Mouse (Mus musculus): ENCODE measurements around the gene Pigh.

Pigh gene

DNA sequence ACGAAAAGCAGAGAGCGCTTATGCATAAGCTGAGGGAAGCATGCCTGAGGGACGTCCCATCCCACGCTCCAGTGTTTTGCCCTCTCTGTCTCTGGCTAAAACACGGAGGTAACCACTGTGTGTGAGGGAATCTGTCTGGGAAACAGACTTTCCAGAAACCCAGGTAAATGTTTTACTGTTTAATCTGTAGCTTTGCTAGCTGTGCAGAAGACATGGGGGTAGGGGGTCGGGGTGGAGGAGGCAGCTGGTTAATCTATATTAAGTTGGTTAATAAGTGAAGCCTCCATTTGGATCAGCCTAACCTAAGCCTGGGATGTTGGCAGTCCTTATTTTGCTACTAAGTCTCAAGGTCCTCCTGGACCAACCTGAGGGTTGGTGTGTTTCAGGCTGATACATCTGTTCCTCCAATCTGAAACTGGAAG, 20.3 kb downstream of the Pigh start:
- in situ Hi-C loops (cut with MboI; ENCODE audit: unreplicated experiment in 2 of 2) = no loop called here

DNA sequence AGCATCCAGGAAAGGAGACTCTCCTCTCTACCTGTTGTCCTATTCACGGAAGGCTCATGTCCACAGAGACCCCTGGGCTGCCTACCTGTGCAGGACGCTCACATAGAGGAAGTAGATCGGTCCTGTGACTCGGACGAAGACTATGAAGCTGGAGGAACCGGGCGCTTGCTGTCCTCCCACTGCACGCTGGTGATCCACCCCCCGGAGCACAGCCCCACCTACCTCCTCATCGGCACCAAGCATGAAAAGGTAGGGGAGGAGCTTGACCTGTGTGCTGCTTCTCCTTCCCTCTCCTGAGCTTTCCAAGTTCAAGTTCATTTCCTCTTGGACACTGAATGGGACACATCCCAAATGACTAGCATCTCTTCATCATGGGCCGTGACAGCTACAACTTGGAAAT, 21.1 kb downstream of the Pigh start:
- in situ Hi-C loops (cut with MboI; ENCODE audit: unreplicated experiment in 2 of 2) = no loop called here

DNA sequence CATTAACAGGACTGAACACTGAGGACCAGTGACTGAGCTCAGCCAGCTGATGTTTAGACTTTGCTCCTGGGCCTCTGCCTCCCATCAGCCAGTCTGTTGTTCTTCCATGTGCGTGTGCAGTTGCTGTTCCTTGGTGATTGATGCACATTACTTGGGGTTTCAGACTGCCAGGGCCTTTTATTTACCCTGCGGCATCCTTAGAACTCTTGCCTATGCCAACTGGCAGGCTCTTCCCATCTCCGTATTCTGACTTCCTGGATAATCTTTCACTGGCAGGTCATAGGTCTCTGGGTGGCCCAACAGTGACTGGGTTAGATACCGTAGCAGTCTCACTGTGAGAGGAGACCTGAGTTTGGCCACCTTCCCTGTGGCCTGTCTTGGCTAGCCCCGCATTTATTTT, 21.9 kb downstream of the Pigh start:
- in situ Hi-C loops (cut with MboI; ENCODE audit: unreplicated experiment in 2 of 2) = no loop called here

DNA sequence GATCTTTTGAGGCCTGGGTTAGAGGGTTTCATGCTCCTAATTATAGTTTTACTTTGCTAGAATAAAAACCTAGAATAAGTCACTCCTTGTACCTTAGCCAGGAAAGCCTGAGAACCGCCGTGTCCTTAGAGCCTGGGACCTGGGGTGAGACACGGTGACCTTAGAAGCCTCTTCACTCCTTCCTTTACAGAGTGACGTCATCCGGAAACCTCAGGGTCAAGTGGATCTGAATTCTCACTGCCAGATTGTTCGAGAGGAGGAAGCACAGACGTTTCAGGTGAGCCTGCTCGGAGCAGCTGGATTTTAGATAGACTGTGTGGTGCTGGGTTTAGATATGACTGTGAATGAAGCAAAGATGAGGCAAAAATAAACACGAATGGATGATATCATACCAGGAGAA, 23.0 kb downstream of the Pigh start:
- in situ Hi-C loops (cut with MboI; ENCODE audit: unreplicated experiment in 2 of 2) = no loop called here

DNA sequence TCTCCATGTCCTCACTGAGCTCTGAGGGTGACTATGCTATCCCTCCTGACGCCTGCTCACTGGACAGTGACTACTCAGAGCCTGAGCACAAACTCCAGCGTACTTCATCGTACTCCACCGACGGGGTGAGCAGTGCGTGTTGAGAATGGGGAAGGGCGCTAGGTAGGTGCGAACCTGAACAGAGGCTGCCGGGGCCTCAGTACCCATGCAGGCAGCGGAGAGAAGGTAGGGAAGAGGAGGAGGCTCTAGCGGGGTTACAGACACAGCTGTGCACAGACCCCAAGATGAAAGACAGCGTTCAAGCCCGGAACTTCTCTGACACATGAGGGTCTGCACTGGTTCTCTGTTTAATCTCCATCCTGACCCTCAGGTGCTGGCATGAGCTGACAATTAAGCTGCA, 25.0 kb downstream of the Pigh start:
- in situ Hi-C loops (cut with MboI; ENCODE audit: unreplicated experiment in 2 of 2) = no loop called here

DNA sequence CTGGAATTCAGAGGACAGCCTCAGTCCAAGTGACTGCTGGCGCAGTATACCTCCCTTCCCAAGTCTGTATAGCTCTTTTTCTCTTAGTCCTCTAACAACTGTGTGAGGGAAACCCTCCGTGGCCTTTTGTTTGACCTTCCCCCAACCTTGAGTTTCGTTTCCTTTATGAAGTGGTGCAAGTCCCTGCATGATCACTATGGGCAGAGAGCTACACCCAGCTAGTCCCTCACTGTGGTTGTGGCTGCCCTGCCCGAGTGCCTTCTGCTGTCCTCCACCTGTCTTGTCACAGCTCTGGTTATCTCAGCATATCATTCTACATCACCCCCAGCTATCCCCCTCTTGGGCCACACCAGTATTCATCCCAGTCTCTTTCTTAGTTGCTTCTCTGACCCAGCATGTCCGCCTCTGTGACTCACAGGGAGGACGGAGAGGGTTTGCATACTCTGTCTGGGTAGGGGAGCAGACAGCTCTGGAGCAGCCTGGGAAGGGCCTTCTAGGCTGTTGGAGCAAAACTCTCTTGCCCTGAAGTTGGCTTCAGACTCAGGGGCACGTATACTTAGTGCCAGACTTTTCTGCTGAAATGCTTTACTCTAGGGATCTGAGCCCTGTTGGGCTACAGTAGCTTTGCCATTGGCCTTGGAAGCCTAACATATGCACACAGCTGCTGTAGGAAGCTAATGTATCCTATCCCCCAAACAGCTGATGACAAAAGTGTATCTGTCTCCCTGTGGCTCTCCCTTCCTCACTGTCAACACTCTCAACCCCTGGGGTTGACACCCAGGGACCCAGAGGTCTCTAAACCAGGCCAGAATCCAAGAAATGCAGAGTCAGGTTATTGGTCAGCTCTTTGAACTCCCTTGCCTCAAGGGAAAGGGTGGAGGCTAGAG, 28.4 kb downstream of the Pigh start:
- in situ Hi-C loops (cut with MboI; ENCODE audit: unreplicated experiment in 2 of 2) = no loop called here

DNA sequence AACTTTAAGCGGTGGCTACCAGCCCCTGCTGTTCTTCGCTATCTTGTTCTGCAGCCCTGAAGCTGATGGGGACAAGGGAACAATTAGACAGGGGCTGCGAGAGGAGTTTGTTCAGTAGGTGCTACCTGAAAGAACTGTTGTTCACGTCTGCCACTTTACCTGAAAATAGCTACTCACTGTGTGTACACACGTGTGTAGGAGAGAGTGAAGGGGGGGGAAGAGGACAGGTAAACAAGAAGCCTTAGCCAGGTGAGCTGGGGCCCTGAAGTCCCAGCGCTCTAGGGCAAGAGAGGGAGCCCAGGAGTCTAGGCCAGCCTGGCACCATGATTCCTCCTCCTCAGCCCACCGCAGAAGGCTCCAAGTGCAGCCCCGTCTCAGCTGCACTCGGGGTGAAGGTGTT, 29.3 kb downstream of the Pigh start:
- in situ Hi-C loops (cut with MboI; ENCODE audit: unreplicated experiment in 2 of 2) = no loop called here

DNA sequence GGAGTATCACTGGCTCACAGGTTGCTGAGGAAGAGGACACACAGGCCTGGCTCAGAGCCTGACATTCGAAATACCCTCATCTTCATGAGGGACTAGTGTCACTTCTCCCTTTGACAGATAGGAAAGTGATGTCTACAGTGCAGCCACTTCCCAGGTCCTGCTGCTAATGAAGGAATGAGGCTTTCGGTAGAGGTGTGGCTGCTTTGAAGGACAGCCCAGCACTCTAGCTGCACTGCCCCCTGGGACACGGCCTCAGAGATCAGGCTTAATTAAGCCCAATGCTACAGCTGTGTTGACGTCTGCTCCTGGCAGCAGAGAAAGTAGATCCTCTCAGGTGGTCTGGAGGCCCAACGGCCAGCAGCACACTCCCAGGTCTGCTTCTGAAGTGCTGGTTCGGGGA, 29.9 kb downstream of the Pigh start:
- in situ Hi-C loops (cut with MboI; ENCODE audit: unreplicated experiment in 2 of 2) = no loop called here

DNA sequence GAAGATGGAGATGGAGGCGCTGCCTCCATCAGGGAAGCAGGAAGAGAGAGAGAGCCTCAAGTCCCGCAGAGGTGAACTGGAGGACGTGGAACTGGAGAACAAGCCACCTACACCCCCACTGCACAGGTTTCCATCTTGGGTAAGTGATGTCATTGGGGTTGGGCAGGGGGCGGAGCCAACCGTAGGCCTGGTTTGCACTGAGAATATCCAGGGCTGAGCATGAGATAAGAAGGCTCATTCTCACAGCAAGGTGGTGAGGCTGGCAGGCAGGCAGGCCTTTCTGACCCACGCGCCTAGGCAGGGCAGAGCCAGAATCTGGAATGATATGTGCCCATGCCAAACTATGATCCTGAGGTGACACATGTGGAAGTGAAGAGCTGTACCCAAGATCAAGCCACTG, 34.2 kb downstream of the Pigh start:
- in situ Hi-C loops (cut with MboI; ENCODE audit: unreplicated experiment in 2 of 2) = no loop called here

DNA sequence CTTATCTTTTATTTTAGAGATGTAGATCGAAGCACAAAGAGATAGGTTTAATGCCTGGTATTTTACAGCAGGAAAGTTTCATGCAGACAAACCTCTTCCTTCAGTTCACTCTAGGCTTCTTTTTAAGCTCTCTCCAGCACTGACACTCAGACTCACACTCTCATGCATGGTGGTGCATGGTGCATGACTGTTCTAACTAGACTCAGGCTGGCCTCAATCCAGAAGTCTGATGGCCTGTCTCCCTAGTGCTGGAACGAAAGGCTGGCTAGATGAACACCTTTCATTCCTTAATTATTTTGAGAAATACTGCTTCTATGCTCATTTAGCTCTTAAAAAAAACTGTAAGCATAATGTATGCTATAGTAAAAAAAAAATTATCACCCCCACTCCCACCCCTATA, 37.4 kb downstream of the Pigh start:
- in situ Hi-C loops (cut with MboI; ENCODE audit: unreplicated experiment in 2 of 2) = no loop called here

DNA sequence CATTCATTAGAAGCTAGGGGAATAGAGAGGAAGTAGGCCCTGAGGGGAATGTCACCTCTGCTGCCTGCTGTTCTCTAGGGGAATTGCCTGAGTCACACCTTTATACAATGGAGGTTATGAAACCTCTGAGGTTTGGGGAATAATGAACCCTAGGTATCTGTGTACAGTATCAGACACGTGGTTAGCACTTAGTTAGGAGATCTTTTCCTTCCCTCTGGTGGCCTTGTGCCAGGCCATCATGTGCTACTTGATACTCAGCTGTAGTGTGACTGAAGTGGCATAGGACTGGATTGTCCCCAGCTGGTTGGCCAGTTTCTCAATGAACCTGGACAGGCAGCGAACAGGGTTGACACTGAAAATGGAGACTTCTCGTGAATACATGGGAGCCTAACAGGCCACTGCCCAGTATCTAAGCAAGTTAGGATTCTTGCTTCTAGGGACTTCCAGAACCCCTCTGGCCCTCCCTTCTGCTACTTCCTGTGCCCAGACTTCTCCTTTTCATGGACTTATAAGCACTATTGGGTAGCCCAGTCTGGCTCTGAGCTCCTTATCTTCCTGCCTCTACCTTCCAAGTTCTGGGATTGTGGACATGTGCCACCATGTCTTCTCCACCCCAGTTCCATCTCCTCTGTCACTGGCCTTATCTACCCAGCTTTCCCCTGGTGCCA, 38.8 kb downstream of the Pigh start:
- in situ Hi-C loops (cut with MboI; ENCODE audit: unreplicated experiment in 2 of 2) = no loop called here

DNA sequence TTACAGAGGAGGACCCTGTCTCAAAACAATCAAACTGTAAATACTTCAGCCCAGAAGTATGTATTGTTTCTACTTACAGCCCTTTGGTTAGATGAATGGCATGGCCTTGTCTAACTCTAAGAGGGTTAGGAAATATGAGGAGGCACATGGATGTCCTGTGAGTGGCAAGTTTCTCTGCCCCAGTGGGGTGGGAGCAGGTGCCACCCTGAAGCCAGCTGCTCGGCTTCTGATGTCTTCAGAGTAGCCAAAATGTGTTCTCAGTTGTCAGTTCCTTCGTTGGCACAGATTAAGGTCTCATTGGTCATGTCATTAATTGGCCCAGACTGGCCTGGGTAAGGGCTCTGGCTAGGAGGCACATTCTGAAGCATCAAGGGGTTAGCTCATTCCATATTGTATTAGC, 39.6 kb downstream of the Pigh start:
- in situ Hi-C loops (cut with MboI; ENCODE audit: unreplicated experiment in 2 of 2) = no loop called here

DNA sequence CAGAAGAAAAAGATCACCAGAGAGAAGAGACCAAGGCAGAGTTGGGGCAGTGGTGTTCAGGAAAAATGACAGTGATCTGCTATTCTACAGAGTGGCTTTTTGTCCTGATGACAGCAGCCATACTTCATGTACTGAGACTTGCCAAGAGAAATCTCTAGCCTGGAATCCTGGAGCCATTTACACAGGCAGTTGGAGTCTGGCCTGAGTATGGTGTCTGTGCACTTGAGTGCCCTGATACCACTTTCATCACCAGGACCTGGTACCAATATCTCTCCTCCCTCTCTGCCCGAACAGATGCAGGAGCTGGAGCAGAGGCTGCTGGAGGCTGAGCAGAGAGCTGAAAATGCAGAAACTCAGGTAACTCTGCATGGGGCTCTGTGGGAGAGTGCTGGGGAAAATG, 40.6 kb downstream of the Pigh start:
- in situ Hi-C loops (cut with MboI; ENCODE audit: unreplicated experiment in 2 of 2) = no loop called here

DNA sequence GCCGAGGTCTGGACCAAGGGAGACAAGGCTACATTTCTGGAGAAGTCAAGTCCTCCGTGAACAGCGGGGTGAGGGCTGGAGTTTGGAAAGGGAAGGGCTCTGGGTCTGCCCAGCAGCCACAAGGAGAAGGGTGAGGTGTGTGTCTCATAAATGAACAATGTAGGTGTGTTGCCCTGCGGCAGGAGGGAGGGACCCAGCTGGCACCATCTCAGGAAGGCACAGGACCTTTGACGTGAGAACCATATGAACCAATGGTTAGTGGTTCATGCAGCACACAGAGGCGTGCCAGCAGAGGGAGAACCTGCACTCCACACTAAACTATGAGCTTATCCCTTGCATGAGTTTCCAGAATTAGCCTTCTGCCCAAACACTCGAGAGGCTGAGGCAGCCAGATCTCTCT, 42.2 kb downstream of the Pigh start:
- in situ Hi-C loops (cut with MboI; ENCODE audit: unreplicated experiment in 2 of 2) = no loop called here

DNA sequence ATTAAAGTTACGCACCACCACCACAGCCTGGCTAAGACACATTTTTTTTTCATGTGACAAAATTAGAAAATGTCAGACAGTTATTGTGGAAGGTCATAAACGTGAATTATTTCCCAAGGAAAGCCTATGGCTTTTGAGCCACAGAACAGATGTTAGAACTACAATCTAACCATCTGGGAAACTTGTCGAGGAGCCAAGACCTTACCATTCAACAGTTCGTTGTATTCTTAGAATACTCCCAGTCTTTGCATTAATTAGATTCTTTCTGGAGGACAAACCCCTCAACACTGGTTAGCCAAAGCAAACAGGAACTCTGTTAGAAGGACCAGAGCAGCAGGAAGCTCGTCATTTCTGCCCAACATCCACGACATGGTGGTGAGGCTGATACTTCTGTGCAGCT, 43.3 kb downstream of the Pigh start:
- in situ Hi-C loops (cut with MboI; ENCODE audit: unreplicated experiment in 2 of 2) = no loop called here

DNA sequence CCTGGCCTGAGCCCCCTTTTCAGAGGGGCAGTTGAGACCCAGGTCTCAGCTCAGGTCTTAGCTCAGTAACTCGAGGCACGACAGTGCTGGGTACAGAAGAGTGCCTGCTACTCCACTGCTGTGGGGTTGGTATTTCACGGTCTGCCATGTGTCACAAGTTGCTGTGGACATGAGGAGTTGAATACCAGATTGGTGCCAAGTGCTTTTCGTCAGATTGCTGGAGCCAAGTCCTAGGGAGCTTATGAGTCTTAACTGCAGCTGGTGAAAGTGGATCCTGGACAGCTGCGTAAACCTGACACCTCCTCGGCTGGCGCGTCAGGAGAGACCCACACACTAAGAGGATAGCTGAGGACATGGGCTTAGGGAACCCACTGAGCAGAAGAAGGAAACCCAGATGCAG, 44.8 kb downstream of the Pigh start:
- in situ Hi-C loops (cut with MboI; ENCODE audit: unreplicated experiment in 2 of 2) = no loop called here

DNA sequence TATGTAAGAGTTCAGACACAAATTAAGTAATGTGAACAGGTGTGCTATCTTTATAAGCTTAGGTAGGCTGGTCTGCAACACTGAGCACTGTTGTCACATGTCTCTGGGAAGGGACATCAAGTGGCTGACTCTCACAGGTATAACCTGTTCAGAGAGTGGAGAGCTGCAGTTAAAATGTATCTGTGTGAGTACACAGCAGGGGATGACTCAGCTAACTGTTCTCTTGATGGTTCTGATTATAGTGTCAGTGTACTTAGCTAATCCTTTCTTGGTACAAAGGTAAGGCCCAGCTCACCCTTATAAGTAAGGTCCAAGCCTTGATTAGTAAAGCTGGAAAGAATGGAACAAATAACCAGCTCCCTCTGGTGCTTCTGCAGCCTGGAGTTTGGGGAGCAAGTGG, 48.0 kb downstream of the Pigh start:
- in situ Hi-C loops (cut with MboI; ENCODE audit: unreplicated experiment in 2 of 2) = no loop called here

DNA sequence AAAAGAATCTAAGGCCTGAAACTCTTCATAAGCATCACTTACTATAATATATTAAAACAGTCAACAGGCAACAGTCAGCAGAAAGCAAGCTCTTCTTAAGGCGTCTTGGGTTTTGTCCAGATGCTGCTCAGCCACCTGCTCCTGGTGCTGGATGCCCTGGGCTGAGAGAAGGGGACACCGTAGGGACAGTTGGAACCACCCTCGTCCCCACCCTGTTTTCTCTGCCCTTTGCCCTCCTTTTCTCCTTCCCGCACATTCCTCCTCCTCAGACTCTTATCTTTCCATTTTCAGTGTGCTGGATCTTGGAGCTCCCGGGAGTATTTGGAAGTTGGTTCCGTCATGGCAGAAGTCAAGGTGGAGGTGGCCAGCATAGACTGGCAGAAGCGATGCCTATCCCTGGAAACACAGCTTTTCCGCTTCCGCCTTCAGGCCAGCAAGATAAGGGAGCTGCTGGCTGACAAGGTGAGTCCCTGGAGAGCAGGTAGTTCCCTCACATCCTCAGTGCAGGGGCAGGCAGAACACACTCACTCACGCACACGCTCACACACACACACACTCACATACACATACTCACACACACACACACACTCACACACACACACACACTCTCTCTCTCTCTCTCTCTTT, 49.1 kb downstream of the Pigh start:
- in situ Hi-C loops (cut with MboI; ENCODE audit: unreplicated experiment in 2 of 2) = no loop called here

DNA sequence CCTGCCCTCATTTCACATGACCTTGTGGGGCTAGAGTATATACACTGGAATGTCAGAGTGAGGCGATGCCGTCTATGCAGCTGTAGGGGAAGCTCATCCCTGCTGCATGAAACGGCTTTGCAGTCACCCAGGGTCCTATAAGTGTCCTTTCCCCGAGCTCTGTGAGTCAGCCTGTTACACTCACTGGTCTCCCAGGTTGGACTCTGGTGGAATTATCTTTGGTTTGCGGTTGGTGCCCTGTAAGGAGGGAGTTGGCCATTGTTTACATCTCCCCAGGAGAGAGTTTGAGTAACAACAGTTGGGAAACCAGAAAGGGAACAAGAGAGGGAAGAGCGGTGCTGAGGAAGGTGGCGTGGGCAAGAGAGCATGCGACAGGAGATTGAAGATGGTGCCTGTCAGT, 49.7 kb downstream of the Pigh start:
- in situ Hi-C loops (cut with MboI; ENCODE audit: unreplicated experiment in 2 of 2) = no loop called here

DNA sequence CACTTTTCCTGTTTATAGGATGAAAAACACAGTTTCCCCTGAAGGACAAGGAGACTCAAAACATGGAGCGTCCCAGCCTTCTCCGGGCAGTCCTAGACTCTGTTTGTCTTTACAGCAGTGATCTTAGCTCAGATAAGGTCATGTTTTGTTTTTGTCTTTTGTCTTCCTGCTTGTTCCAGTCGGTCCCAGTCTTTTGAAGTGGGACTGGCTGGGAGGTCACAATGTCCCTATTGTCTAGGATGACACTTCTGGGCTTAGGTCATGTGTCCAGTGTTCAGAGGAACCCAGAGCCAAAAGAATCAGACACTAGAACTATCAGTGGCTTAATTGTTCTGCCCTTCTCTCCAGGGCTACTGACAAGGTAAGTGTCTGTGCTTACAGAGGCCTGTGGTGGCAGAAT, 54.1 kb downstream of the Pigh start:
- in situ Hi-C loops (cut with MboI; ENCODE audit: unreplicated experiment in 2 of 2) = no loop called here

DNA sequence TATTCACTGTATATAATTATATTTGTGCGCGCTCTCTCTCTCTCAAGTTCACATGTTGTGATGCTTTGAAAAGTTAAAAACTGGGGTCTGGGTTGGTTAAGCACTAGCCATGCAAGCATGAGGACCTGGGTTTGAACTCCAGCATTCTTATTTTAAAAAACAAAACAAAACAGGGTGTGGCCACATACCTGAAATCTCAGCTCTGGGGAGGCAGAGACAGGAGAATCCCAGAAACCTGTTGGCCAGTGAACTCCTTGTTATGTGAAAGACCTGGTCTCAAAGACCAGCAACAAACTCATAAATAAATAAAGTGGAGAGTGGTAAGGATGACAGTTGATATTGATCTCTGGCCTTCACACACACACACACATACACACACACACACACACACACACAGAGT, 55.1 kb downstream of the Pigh start:
- in situ Hi-C loops (cut with MboI; ENCODE audit: unreplicated experiment in 2 of 2) = loop anchor here in 1 of 2 experiments (5.0 kb wide), 1 partner anchor 38 kb away; no protein-coding TSS in a partner anchor
